Comparison of ENCODE assay signal across 8 mouse cellular contexts in the genomic region with DNA sequence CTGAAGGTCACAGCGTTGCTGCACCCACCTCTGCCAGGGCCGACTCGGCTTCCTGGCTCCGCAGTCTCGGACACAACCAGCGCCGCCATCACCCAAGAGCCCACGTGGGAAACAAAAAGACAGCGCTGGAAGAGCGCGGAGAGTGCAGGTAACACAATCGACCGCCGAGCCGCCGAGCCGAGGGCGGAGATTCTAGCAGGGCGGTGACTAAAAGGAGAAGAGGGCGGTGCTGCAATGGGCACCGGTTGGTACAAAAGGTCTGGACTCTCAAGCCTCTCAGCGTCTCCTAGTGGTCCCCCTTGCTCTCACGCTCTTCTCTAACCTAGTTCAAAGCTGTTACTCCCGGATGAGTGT. TPM values are rescaled to one million over a fixed set of nuclear protein-coding genes. Genes with fewer than 3 reads are reported as not detected.
DNase-seq lines count a peak whose midpoint lies in the region; ATAC-seq and TF ChIP-seq lines count a peak whose summit lies in the region.

No protein-coding gene starts in this region.

- H3ac ChIP-seq in C2C12 (ENCODE audit: control insufficient read depth, insufficient read length, low read depth) = peak overlapping the region; percentile 98

- H3K27ac ChIP-seq in embryonic facial prominence, embryonic 13.5 days = peak overlapping the region; percentile 39; the same call in 1 of the 2 replicates
- H3K27ac ChIP-seq in liver, embryonic 14.5 days = peak overlapping the region; percentile 76
- H3K27ac ChIP-seq in stomach, embryonic 15.5 days = peak overlapping the region; percentile 64

- no peaks in the 10 kb centered on the region for H3K36me3 ChIP-seq in C2C12 (ENCODE audit: control insufficient read depth, insufficient read depth)
- H3K36me3 ChIP-seq in embryonic facial prominence, embryonic 13.5 days = peaks cover 5% of the 10 kb centered on the region; the same call in 1 of the 2 replicates
- H3K36me3 ChIP-seq in liver, embryonic 14.5 days (replicated peaks; ENCODE audit: control insufficient read depth, insufficient read depth, low read depth) = no peaks in the 10 kb centered on the region; the same call in 1 of the 2 replicates
- no peaks in the 10 kb centered on the region for H3K36me3 ChIP-seq in stomach, embryonic 15.5 days

- DNase-seq in adrenal gland, postnatal 4 days (ENCODE audit: low spot score in 2 of 2) = peak; percentile 60 to 75
- peak; percentile 68 for DNase-seq in heart, adult 8-10 months (ENCODE audit: low spot score)
- peak; percentile 86 to 87 for DNase-seq in kidney, adult 8-10 months
- DNase-seq in liver, embryonic 14.5 days (ENCODE audit: low read depth in 3 of 3, low spot score in 3 of 3) = peak; percentile 72 to 82 (median 73)
- DNase-seq in natural killer cell, adult 2 months (ENCODE audit: low spot score in 2 of 2) = peak; percentile 70 to 82

- peak overlapping the region; percentile 85 for H3K4me2 ChIP-seq in embryonic facial prominence, embryonic 13.5 days
- peak overlapping the region; percentile 98 for H3K4me2 ChIP-seq in liver, embryonic 14.5 days (ENCODE audit: low read depth)
- peak overlapping the region; percentile 79 for H3K4me2 ChIP-seq in stomach, embryonic 15.5 days

- peaks cover 28% of the 10 kb centered on the region for H3K79me2 ChIP-seq in C2C12 (ENCODE audit: control insufficient read depth, insufficient read depth)

- peaks cover 23% of the 10 kb centered on the region for H3K27me3 ChIP-seq in C2C12 (ENCODE audit: control insufficient read depth, insufficient read depth, insufficient read length)
- peaks cover 44% of the 10 kb centered on the region for H3K27me3 ChIP-seq in embryonic facial prominence, embryonic 13.5 days
- H3K27me3 ChIP-seq in liver, embryonic 14.5 days (ENCODE audit: control insufficient read depth, insufficient read depth, low read length) = peaks cover 32% of the 10 kb centered on the region
- peaks cover 26% of the 10 kb centered on the region for H3K27me3 ChIP-seq in stomach, embryonic 15.5 days (replicated peaks)

- no peaks in the 10 kb centered on the region for H3K9me3 ChIP-seq in embryonic facial prominence, embryonic 13.5 days
- no peaks in the 10 kb centered on the region for H3K9me3 ChIP-seq in liver, embryonic 14.5 days (ENCODE audit: control insufficient read depth, low read length)
- no peaks in the 10 kb centered on the region for H3K9me3 ChIP-seq in stomach, embryonic 15.5 days

- WGBS in embryonic facial prominence, embryonic 13.5 days = 0% methylated on average over 24 of the region's 24 CpGs
- WGBS in liver, embryonic 14.5 days (ENCODE audit: insufficient replicate concordance) = under 1% methylated on average over 24 of the region's 24 CpGs
- under 1% methylated on average over 24 of the region's 24 CpGs for WGBS in stomach, embryonic 15.5 days

- no peak for TF ChIP-seq CTCF in C2C12 (IDR thresholded peaks at IDR 0.05; ENCODE audit: control insufficient read depth, insufficient read depth, insufficient read length)
- peak; percentile 46 for TF ChIP-seq CTCF in liver, embryonic 14.5 days (IDR thresholded peaks at IDR 0.05; ENCODE audit: low read depth)

- H3K79me3 ChIP-seq in C2C12 (ENCODE audit: low read depth) = peaks cover 15% of the 10 kb centered on the region

- H3K4me3 ChIP-seq in C2C12 (ENCODE audit: insufficient read depth, poor library complexity, severe bottlenecking) = peak overlapping the region; percentile 97
- peak overlapping the region; percentile 85 for H3K4me3 ChIP-seq in embryonic facial prominence, embryonic 13.5 days
- H3K4me3 ChIP-seq in liver, embryonic 14.5 days (ENCODE audit: insufficient read depth in 1 of 2, low read depth in 2 of 2, low read length in 2 of 2) = peak overlapping the region; percentile 86 to 87
- H3K4me3 ChIP-seq in stomach, embryonic 15.5 days (replicated peaks) = peak overlapping the region; percentile 82

- ATAC-seq in embryonic facial prominence, embryonic 13.5 days (ENCODE audit: insufficient number of reproducible peaks, insufficient read depth, low FRiP score, low TSS enrichment, low read depth) = peak; percentile 73
- ATAC-seq in liver, embryonic 14.5 days (ENCODE audit: insufficient read depth) = peak; percentile 80
- ATAC-seq in stomach, embryonic 15.5 days (ENCODE audit: insufficient read depth, low FRiP score, low read depth) = peak; percentile 73

- H3K9ac ChIP-seq in embryonic facial prominence, embryonic 13.5 days = peak overlapping the region; percentile 77
- peak overlapping the region; percentile 85 for H3K9ac ChIP-seq in liver, embryonic 14.5 days (replicated peaks)
- H3K9ac ChIP-seq in stomach, embryonic 15.5 days = peak overlapping the region; percentile 62

- TF ChIP-seq EP300 in liver, embryonic 14.5 days (IDR thresholded peaks at IDR 0.05; ENCODE audit: low read depth) = no peak

- peaks cover 54% of the 10 kb centered on the region for H3K4me1 ChIP-seq in embryonic facial prominence, embryonic 13.5 days
- peaks cover 7 to 15% of the 10 kb centered on the region in 2 experiments; a peak in 3 of 4 replicates for H3K4me1 ChIP-seq in liver, embryonic 14.5 days (replicated peaks; ENCODE audit: control insufficient read depth in 2 of 2, insufficient read depth in 2 of 2, low read length in 1 of 2)
- H3K4me1 ChIP-seq in stomach, embryonic 15.5 days = peaks cover 31% of the 10 kb centered on the region

TF ChIP-seq in C2C12, 6 proteins besides CTCF, POLR2A, EP300 and RAD21:
- peak; percentile 84 for TF ChIP-seq USF1 (IDR thresholded peaks at IDR 0.05; ENCODE audit: low read depth)
- no peak for TF ChIP-seq FOSL1 (IDR thresholded peaks at IDR 0.05; ENCODE audit: insufficient read depth, low read length, poor library complexity, severe bottlenecking)
- no peak for TF ChIP-seq MYOD1 (IDR thresholded peaks at IDR 0.05; ENCODE audit: control insufficient read depth, insufficient read length, low read depth)
- no peak for TF ChIP-seq CEBPB (IDR thresholded peaks at IDR 0.05; ENCODE audit: low read depth)
- peak; percentile 98 for TF ChIP-seq MAX (IDR thresholded peaks at IDR 0.05)

RNA-seq across cellular contexts. Expression of gene Dph1, which starts 0.7 kb away (rescaled TPM):
- 19.6 TPM for polyA plus RNA-seq in C2C12 (2012; fragmentation: generic; extraction: Trizol)
- total RNA-seq in adrenal gland, postnatal 4 days (2021) = 10 to 100 TPM; 26.8 to 29.0 TPM
- polyA plus RNA-seq in embryonic facial prominence, embryonic 13.5 days (2015; fragmentation: Nextera tagmentation; extraction: Ambion mirVana) = 20.8 and 24.5 TPM in 2 replicates
- 10 to 100 TPM in 2 of 4 experiments, 1 to 10 TPM in 2; 8.1 to 11.2 (median 9.7) TPM for total RNA-seq in heart, adult 8-10 months (2022)
- 9.8 and 11.6 TPM in 2 replicates for polyA plus RNA-seq in liver, embryonic 14.5 days (2012; rRNA removed)
- polyA plus RNA-seq in liver, embryonic 14.5 days (2014; fragmentation: Nextera tagmentation; extraction: Ambion mirVana) = 9.8 and 12.1 TPM in 2 replicates
- polyA plus RNA-seq in stomach, embryonic 15.5 days (2015; fragmentation: Nextera tagmentation; extraction: Ambion mirVana) = 18.4 and 21.3 TPM in 2 replicates

RNA-seq across cellular contexts. Expression of gene Rtn4rl1, which starts 3.2 kb away (rescaled TPM):
- polyA plus RNA-seq in C2C12 (2012; fragmentation: generic; extraction: Trizol) = 0.40 TPM
- 10 to 100 TPM; 33.3 to 33.8 TPM for total RNA-seq in adrenal gland, postnatal 4 days (2021)
- 6.0 and 7.1 TPM in 2 replicates for polyA plus RNA-seq in embryonic facial prominence, embryonic 13.5 days (2015; fragmentation: Nextera tagmentation; extraction: Ambion mirVana)
- total RNA-seq in heart, adult 8-10 months (2022) = 1 to 10 TPM; 5.2 to 7.9 (median 6.8) TPM
- 0.56 and 0.61 TPM in 2 replicates for polyA plus RNA-seq in liver, embryonic 14.5 days (2012; rRNA removed)
- polyA plus RNA-seq in liver, embryonic 14.5 days (2014; fragmentation: Nextera tagmentation; extraction: Ambion mirVana) = 0.68 and 0.98 TPM in 2 replicates
- 2.2 and 2.3 TPM in 2 replicates for polyA plus RNA-seq in stomach, embryonic 15.5 days (2015; fragmentation: Nextera tagmentation; extraction: Ambion mirVana)

RNA-seq across cellular contexts. Expression of gene Ovca2, which starts 11.7 kb away (rescaled TPM):
- 19.3 TPM for polyA plus RNA-seq in C2C12 (2012; fragmentation: generic; extraction: Trizol)
- total RNA-seq in adrenal gland, postnatal 4 days (2021) = 10 to 100 TPM; 16.0 to 17.4 TPM
- polyA plus RNA-seq in embryonic facial prominence, embryonic 13.5 days (2015; fragmentation: Nextera tagmentation; extraction: Ambion mirVana) = 28.7 and 30.4 TPM in 2 replicates
- 1 to 10 TPM; 5.6 to 6.9 (median 5.9) TPM for total RNA-seq in heart, adult 8-10 months (2022)
- 7.4 and 10.5 TPM in 2 replicates for polyA plus RNA-seq in liver, embryonic 14.5 days (2012; rRNA removed)
- polyA plus RNA-seq in liver, embryonic 14.5 days (2014; fragmentation: Nextera tagmentation; extraction: Ambion mirVana) = 14.3 and 15.3 TPM in 2 replicates
- polyA plus RNA-seq in stomach, embryonic 15.5 days (2015; fragmentation: Nextera tagmentation; extraction: Ambion mirVana) = 21.0 and 22.2 TPM in 2 replicates

RNA-seq across cellular contexts. Expression of gene Hic1, which starts 21.0 kb away (rescaled TPM):
- 0.02 TPM for polyA plus RNA-seq in C2C12 (2012; fragmentation: generic; extraction: Trizol)
- 10 to 100 TPM; 22.9 to 29.2 TPM for total RNA-seq in adrenal gland, postnatal 4 days (2021)
- 8.2 and 9.7 TPM in 2 replicates for polyA plus RNA-seq in embryonic facial prominence, embryonic 13.5 days (2015; fragmentation: Nextera tagmentation; extraction: Ambion mirVana)
- 10 to 100 TPM in 3 of 4 experiments, 1 to 10 TPM in 1; 7.6 to 19.4 (median 16.8) TPM for total RNA-seq in heart, adult 8-10 months (2022)
- 0.97 and 1.4 TPM in 2 replicates for polyA plus RNA-seq in liver, embryonic 14.5 days (2012; rRNA removed)
- 0.28 and 0.48 TPM in 2 replicates for polyA plus RNA-seq in liver, embryonic 14.5 days (2014; fragmentation: Nextera tagmentation; extraction: Ambion mirVana)
- polyA plus RNA-seq in stomach, embryonic 15.5 days (2015; fragmentation: Nextera tagmentation; extraction: Ambion mirVana) = 25.3 and 28.0 TPM in 2 replicates

Comparison
In these comparisons a context has a peak if more than half of its experiments do, and no peak if none do; other contexts are left out.
1. Peak in every context shown above with its lines: DNase-seq, ATAC-seq, H3K4me3 ChIP-seq and H3K27ac ChIP-seq.